Mouse (Mus musculus) heart, adult 8-10 months (tissue): Measurements from ENCODE around the gene 4930579F01Rik. TPM values are rescaled to one million over a fixed set of nuclear protein-coding genes. Genes with fewer than 3 reads are reported as not detected.
"Not testable (repeated sequence)": the region's sequence is repeated elsewhere in the genome, so short reads cannot be mapped to it uniquely, and the experiment has no call there.

Experiments
- DNase-seq: peaks from one replicate; pipeline ENCODE4 v3.0.0; 2022; ENCODE audit warnings: low spot score
- total RNA-seq, 4 experiments: library from RNA; stranded (reverse); gene quantifications; 2 replicates each; pipeline ENCODE4 v1.2.4; 2022

The 4930579F01Rik gene
- total RNA-seq, 4 experiments from 2014 or later: not detected

GRCm38 (mm10) chr3:138144642-138145171 is 48.9 kb downstream of the 4930579F01Rik start, which contains the start of gene Mttp:
Gene Mttp, minus strand, starts transcription at chr3:138144968.
- DNase-seq: peak; percentile 88

- no peak for DNase-seq
These were observed 49.5 kb downstream of the 4930579F01Rik start for GRCm38 (mm10) chr3:138144060-138144641.

- DNase-seq: peak; percentile 98
These were observed 50.1 kb downstream of the 4930579F01Rik start, which contains the start of gene Trmt10a for GRCm38 (mm10) chr3:138143315-138144059. Gene Trmt10a, plus strand, starts transcription at chr3:138143448.

- no peak for DNase-seq
These were observed 50.8 kb downstream of the 4930579F01Rik start for GRCm38 (mm10) chr3:138142733-138143314.

- peak; percentile 55 for DNase-seq
These were observed 51.4 kb downstream of the 4930579F01Rik start for GRCm38 (mm10) chr3:138142052-138142732.

- peak; percentile 9 for DNase-seq
These were observed 54.0 kb downstream of the 4930579F01Rik start for GRCm38 (mm10) chr3:138139663-138140062.

GRCm38 (mm10) chr3:138138146-138138545 is 55.5 kb downstream of the 4930579F01Rik start:
- DNase-seq: not testable (repeated sequence)

- no peak for DNase-seq
These were observed 59.1 kb downstream of the 4930579F01Rik start for GRCm38 (mm10) chr3:138134528-138134927.

GRCm38 (mm10) chr3:138133916-138134315 is 59.7 kb downstream of the 4930579F01Rik start:
- DNase-seq: no peak

GRCm38 (mm10) chr3:138133463-138133862 is 60.2 kb downstream of the 4930579F01Rik start:
- DNase-seq: no peak

GRCm38 (mm10) chr3:138131168-138131567 is 62.5 kb downstream of the 4930579F01Rik start:
- no peak for DNase-seq

- DNase-seq: no peak
These were observed 62.9 kb downstream of the 4930579F01Rik start for GRCm38 (mm10) chr3:138130692-138131091.

GRCm38 (mm10) chr3:138129110-138129509 is 64.5 kb downstream of the 4930579F01Rik start:
- DNase-seq: no peak

GRCm38 (mm10) chr3:138123842-138124241 is 69.8 kb downstream of the 4930579F01Rik start:
- no peak for DNase-seq

GRCm38 (mm10) chr3:138121461-138121860 is 72.2 kb downstream of the 4930579F01Rik start:
- no peak for DNase-seq

GRCm38 (mm10) chr3:138119444-138120105 is 74.0 kb downstream of the 4930579F01Rik start:
- DNase-seq: no peak

- no peak for DNase-seq
These were observed 74.8 kb downstream of the 4930579F01Rik start for GRCm38 (mm10) chr3:138118831-138119230.

- no peak for DNase-seq
These were observed 75.2 kb downstream of the 4930579F01Rik start for GRCm38 (mm10) chr3:138118392-138118791.

GRCm38 (mm10) chr3:138116871-138117270 is 76.8 kb downstream of the 4930579F01Rik start:
- DNase-seq: peak; percentile 63

- DNase-seq: no peak
These were observed 79.5 kb downstream of the 4930579F01Rik start for GRCm38 (mm10) chr3:138114106-138114505.
